Mouse (Mus musculus): ENCODE measurements at regions not wholly inside any gene's neighbourhood (a gene's known extent, or its start where the extent isn't known, plus 50 kb on each side); places are given as distances from the start of the nearest gene placed in this dataset.

DNA sequence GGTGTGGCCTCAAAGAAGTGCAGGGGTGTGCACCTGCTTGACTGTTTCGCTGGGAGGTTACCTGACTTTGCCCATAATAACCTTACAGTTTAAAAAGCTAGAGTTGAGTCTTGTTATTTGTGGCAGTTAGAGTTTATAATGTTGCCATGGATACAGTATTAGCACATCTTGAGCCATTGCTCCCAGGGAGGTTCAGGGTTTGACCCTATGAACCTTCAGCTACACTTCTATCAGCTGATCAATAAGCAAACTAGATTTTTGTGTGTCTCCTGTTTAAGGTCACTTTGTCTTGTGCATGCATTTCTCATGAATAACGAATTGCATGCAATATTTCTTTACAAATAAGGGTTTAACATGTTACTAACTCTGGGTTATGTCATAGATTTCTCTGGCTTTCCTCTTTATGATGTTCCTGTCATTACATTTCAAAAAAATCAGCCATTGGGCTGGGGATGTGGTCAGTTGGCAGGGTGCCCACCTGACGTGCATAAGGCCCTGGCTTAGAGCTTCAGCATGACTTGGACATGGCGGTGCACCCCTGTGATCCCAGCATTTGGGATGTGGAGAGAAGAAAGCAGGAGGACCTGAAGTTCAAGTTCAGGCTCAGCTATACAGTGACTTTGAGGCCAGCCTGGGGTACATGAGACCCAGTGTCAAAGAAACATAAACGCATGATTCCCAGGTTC is 191.7 kb downstream of the Ackr3 start:
- Histone ChIP-seq H3K36me3 (replicated peaks) (no peaks in the 10 kb centered on the region), H3K4me1 (no peaks in the 10 kb centered on the region; the same call in 1 of the 2 replicates), H3K9ac (no peak overlapping the region), H3K4me3 (no peak overlapping the region), H3K4me2 (no peak overlapping the region), H3K27me3 (replicated peaks) (no peaks in the 10 kb centered on the region), H3K27ac (no peak overlapping the region), H3K9me3 (no peaks in the 10 kb centered on the region)
- no peak for ATAC-seq (replicated peaks)
- WGBS = 87% methylated on average over 5 of the region's 5 CpGs

DNA sequence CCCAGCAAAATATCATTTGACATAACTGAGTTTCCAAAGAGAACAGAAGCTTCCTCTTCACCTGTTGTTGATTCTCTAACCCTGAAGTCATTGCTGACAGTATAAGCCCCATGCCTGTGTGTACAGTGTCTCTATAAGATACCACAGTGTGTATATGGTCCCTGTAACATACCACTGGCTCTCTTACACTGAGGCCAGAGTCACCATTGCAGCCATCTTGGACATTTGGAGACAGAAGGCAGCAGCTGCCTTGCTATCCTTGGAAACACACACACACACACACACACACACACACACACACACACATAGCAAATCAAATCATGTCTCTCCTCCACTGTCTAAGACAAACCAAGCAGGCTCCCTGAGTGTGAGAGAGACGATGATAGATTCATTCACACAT is 192.9 kb downstream of the Ackr3 start:
- Histone ChIP-seq H3K9me3 (no peaks in the 10 kb centered on the region), H3K4me2 (no peak overlapping the region), H3K4me3 (no peak overlapping the region), H3K27ac (no peak overlapping the region), H3K36me3 (replicated peaks) (no peaks in the 10 kb centered on the region), H3K4me1 (no peaks in the 10 kb centered on the region; the same call in 1 of the 2 replicates), H3K27me3 (replicated peaks) (no peaks in the 10 kb centered on the region), H3K9ac (no peak overlapping the region)
- 53% methylated on average over 1 of the region's 1 CpGs for WGBS
- ATAC-seq (replicated peaks) = no peak

DNA sequence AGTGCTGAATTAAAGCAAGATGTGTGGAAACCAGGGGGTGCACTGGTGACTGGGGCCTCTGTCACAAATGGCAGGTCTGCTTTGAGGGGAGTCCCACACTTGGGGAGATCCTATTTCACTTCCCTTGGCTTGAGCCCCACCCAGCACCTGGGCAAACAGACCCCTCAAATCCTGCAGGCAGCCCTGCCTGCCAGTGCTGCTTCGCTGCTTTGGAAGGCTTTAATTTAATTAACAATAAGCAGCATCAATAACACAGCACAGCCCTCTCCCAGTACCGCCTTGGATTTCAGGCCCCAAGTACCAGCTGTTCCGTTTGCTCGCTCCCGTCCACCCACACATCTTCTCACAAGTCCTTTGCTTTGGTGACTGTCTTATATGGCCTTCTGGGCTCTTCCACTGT is 193.6 kb downstream of the Ackr3 start:
- ATAC-seq (replicated peaks) = no peak
- Histone ChIP-seq H3K9ac (no peak overlapping the region), H3K27me3 (replicated peaks) (no peaks in the 10 kb centered on the region), H3K36me3 (replicated peaks) (no peaks in the 10 kb centered on the region), H3K4me1 (no peaks in the 10 kb centered on the region; the same call in 1 of the 2 replicates), H3K4me2 (no peak overlapping the region), H3K9me3 (no peaks in the 10 kb centered on the region), H3K27ac (no peak overlapping the region), H3K4me3 (no peak overlapping the region)
- WGBS = 26% methylated on average over 5 of the region's 5 CpGs

DNA sequence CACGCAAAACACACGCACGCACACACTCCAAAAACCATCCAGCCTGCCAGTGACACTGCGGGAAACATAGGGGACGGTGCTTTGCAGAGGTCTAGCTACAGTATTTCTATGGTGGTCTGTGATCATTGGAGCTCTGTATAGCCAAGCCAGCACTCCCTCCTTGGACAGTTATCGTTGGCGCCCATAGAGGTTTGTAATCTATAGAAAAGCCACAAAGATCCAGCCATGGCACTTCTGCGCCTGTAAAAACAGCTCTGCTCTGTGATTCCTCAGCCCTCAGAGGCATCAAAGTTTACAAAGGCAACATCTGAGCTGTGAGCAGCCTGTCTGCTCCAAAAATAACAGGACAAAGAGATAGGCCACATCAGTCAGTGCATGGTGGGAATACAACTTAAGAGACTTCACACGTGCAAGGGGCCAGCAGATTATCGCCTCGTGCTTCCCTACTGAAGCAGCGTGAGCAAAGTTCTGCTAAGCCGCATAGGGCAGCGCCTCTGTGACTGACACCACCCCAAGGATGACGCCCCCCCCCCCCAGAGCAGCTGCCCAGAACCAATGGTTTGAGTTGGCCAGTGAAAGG is 194.7 kb downstream of the Ackr3 start:
- 81% methylated on average over 15 of the region's 15 CpGs for WGBS
- Histone ChIP-seq H3K4me2 (no peak overlapping the region), H3K4me1 (no peaks in the 10 kb centered on the region; the same call in 1 of the 2 replicates), H3K36me3 (replicated peaks) (no peaks in the 10 kb centered on the region), H3K9ac (no peak overlapping the region), H3K4me3 (no peak overlapping the region), H3K9me3 (no peaks in the 10 kb centered on the region), H3K27ac (no peak overlapping the region), H3K27me3 (replicated peaks) (no peaks in the 10 kb centered on the region)
- ATAC-seq (replicated peaks) = no peak

DNA sequence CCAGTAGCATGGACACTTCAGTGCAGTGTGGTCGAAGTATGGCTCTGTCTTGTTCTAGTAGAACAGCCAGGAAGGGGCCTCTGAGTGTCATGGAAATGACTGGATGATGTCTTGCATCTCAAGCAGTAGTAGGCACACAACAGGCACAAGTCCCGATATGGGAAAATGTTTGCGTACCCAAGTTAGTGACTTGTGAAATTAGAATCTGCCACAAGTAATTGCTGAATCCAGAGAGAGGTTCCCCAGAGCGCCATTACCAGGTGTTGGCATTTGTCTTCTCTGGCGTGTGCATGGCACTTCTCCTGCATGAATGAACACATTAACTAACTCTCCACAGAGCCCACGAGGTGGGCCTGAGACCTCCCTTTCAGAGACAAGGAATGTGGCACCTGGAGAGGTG is 199.3 kb downstream of the Ackr3 start:
- Histone ChIP-seq H3K9ac (no peak overlapping the region), H3K36me3 (replicated peaks) (no peaks in the 10 kb centered on the region), H3K4me1 (peaks cover 5% of the 10 kb centered on the region; the same call in 1 of the 2 replicates), H3K4me2 (no peak overlapping the region), H3K27ac (no peak overlapping the region), H3K4me3 (no peak overlapping the region), H3K9me3 (no peaks in the 10 kb centered on the region), H3K27me3 (replicated peaks) (no peaks in the 10 kb centered on the region)
- 80% methylated on average over 6 of the region's 6 CpGs for WGBS
- ATAC-seq (replicated peaks) = no peak

DNA sequence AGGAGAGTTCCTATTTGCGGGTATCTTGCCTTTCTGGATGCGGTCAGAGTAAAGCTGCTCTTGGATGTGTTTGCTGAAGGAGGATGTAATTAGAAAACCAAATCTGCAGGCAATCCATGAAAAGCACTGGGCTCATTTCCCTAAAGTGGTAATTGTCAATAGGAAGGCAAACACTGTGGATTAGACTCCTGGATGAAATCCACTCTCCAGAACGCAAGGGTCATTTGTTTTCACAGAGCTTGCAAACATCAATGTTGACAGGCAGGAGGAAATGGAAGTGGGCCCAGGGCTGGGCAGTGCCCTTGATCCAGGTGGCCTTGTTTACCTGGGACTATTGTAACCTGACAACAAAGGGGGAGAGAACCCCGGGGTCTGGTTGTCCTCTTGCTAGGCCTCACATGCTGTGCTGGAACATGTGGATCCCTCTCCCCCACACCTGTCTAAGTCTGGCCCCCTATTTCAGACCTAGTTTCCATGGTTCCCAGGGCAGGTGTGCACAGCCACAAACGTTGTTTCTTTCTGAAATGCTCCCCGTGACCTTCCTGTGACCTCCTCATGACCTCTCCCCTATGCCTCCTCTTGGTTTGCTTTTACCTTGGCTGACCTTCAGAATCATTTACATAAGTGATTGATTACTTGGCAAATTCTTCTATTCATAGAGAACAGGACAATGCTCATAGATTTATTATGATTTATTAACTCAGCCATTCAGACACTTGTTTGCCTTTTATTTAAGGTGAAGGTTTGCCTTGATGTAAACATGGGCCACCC is 197.9 kb upstream of the Cops8 start:
- 0 out of 2 replicates have a peak, but pooled peaks have one; percentile 27 for ATAC-seq (replicated peaks)
- no peak overlapping the region for H3K4me3 ChIP-seq
- no peak overlapping the region for H3K9ac ChIP-seq
- 0 out of 2 replicates have a peak overlapping the region, but pooled peaks have one; percentile 22 for H3K27ac ChIP-seq
- no peak overlapping the region for H3K4me2 ChIP-seq
- H3K27me3 ChIP-seq (replicated peaks) = no peaks in the 10 kb centered on the region
- H3K36me3 ChIP-seq (replicated peaks) = no peaks in the 10 kb centered on the region
- H3K9me3 ChIP-seq = no peaks in the 10 kb centered on the region
- WGBS = 44% methylated on average over 6 of the region's 6 CpGs
- peaks cover 5% of the 10 kb centered on the region; the same call in 1 of the 2 replicates for H3K4me1 ChIP-seq

DNA sequence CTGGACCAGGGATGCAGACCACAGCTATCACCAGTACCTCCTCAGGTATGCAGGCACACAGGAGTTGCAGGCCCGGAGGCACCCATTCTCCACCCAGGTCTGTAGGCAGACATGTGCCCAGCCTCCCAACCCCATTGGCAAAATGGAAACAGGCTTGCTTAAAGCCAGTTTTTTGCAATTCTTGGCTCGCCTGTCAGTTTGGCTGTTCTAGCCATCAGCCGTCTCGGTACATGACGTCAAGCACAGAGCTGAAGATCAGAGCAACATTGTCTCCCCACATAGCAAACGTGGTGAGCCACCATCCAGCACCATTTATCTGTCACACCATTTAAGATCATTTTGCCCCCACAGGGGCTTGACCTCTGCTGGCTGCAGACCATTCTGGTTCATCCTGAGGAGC is 196.1 kb upstream of the Cops8 start:
- no peak overlapping the region for H3K9ac ChIP-seq
- no peak overlapping the region for H3K27ac ChIP-seq
- no peaks in the 10 kb centered on the region for H3K27me3 ChIP-seq (replicated peaks)
- no peaks in the 10 kb centered on the region for H3K9me3 ChIP-seq
- no peaks in the 10 kb centered on the region for H3K36me3 ChIP-seq (replicated peaks)
- no peak for ATAC-seq (replicated peaks)
- peaks cover 5% of the 10 kb centered on the region; the same call in 1 of the 2 replicates for H3K4me1 ChIP-seq
- 89% methylated on average over 6 of the region's 6 CpGs for WGBS
- H3K4me2 ChIP-seq = no peak overlapping the region
- no peak overlapping the region for H3K4me3 ChIP-seq

DNA sequence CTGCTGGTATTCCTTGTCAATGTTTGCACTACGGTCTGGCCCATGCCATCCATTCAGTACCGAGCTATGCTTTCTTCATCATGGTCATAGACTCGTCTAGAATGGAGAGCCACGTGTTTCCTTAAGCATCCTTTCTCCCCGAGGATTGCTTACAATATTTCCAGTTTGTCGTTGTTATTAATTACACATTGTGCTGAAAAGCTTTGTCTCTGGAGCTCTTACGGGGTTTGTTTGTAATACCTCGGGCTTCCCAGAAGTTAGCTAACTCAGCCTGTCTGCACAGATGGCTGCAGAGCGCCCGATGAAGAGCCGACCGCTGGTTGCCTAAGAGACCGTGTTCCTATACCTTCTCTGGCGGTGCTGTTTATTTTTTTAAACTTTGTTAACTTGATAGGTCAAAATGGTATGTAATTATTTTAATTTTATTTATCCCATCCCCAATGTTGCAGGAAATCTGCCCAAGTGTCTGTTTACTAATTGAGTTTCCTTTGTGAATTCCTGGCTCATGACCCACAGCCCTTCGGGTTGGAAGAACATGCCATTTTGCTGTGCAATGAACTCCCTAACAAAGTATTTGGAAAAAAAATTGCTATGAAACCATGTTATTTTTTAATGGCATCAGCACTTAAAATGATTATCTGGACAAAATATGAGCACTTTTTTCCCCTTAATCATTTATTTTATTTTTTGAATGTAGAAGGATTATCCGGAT is 194.1 kb upstream of the Cops8 start:
- Histone ChIP-seq H3K4me2 (no peak overlapping the region), H3K27me3 (replicated peaks) (no peaks in the 10 kb centered on the region), H3K9me3 (no peaks in the 10 kb centered on the region), H3K9ac (no peak overlapping the region), H3K36me3 (replicated peaks) (no peaks in the 10 kb centered on the region), H3K4me1 (peaks cover 5% of the 10 kb centered on the region; the same call in 1 of the 2 replicates), H3K4me3 (no peak overlapping the region), H3K27ac (no peak overlapping the region)
- ATAC-seq (replicated peaks) = no peak
- WGBS = 83% methylated on average over 16 of the region's 16 CpGs

DNA sequence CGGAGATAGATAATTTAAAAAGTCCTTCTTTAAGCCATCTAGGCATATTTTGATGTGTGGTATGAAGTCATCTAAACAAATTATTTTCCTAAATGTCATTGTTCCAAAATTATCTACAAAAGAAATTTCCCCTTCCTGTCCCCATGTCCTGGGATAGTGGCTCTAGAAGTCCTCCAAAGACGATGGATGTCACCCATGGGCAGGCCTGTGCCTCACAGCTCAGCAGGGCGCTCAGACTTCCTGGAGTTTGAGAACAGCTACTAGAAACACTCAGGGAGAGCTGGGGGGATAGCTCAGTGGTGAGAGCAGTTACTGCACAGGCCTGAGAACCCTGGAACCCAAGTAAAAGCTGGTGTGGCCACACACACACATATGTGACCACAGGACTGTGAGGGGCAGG is 193.5 kb upstream of the Cops8 start:
- no peaks in the 10 kb centered on the region for H3K27me3 ChIP-seq (replicated peaks)
- WGBS = 84% methylated on average over 3 of the region's 3 CpGs
- H3K4me3 ChIP-seq = no peak overlapping the region
- no peaks in the 10 kb centered on the region for H3K9me3 ChIP-seq
- ATAC-seq (replicated peaks) = no peak
- H3K27ac ChIP-seq = no peak overlapping the region
- peaks cover 5% of the 10 kb centered on the region; the same call in 1 of the 2 replicates for H3K4me1 ChIP-seq
- no peaks in the 10 kb centered on the region for H3K36me3 ChIP-seq (replicated peaks)
- no peak overlapping the region for H3K9ac ChIP-seq
- no peak overlapping the region for H3K4me2 ChIP-seq

DNA sequence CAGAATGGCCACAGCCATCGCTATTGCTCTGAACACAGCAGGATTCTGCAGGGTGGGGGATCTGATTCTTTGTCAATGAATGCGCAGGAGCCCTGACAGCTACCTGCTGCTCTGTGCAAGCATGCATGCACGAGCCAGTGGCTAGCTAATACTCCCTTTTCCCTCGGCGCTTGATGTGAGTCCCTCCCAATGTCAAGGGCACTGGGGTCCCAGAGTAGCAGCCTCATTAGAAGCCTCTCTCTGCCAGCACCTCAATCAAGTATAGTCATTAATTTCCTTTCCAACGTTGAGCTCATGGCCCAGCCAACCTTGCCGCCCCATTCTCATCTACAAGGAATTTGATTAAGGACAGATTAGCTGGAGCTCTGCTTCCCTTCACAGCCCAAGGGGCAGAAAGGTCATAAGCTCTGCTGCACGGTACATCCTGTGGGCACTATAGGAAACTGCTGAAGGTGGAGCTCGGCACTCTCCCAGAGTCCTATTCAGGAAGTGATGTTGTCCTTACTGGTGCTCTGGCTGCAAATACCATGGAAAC is 190.2 kb upstream of the Cops8 start:
- WGBS = 19% methylated on average over 9 of the region's 9 CpGs
- ATAC-seq (replicated peaks) = 0 out of 2 replicates have a peak, but pooled peaks have one; percentile 14

DNA sequence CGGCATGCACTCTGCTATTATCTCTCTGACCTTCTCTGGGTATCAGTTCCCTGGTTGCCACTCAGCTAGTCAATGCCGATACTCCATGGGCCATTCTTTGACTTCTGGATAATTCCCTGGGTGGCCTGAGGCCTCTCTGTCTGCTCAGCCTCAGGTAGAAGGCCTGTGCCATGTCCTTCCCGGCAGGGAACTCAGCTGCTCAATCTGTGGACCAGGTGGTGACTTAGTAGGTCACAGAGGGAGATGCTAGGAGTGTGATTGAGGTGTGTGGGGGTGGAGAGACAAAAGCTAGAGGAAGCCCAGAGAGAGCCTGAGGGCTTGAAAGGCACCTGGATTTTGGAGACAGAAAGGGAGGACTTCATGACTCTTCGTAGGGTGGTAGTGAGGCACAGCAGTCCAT is 188.0 kb upstream of the Cops8 start:
- Histone ChIP-seq H3K27me3 (replicated peaks) (no peaks in the 10 kb centered on the region), H3K27ac (no peak overlapping the region), H3K4me2 (no peak overlapping the region), H3K9me3 (no peaks in the 10 kb centered on the region), H3K4me3 (no peak overlapping the region), H3K4me1 (no peaks in the 10 kb centered on the region), H3K9ac (no peak overlapping the region), H3K36me3 (replicated peaks) (no peaks in the 10 kb centered on the region)
- ATAC-seq (replicated peaks) = no peak
- WGBS = 94% methylated on average over 4 of the region's 4 CpGs

More for the DNA sequence above, 190.2 kb upstream of the Cops8 start:
- no peak overlapping the region for H3K4me2 ChIP-seq
- no peak overlapping the region for H3K27ac ChIP-seq
- H3K9me3 ChIP-seq = no peaks in the 10 kb centered on the region
- no peaks in the 10 kb centered on the region for H3K4me1 ChIP-seq
- H3K9ac ChIP-seq = no peak overlapping the region
- no peaks in the 10 kb centered on the region for H3K27me3 ChIP-seq (replicated peaks)
- H3K36me3 ChIP-seq (replicated peaks) = no peaks in the 10 kb centered on the region
- no peak overlapping the region for H3K4me3 ChIP-seq
